Mouse (Mus musculus): Measurements from ENCODE around the gene Olfr855.

Olfr855 gene

DNA sequence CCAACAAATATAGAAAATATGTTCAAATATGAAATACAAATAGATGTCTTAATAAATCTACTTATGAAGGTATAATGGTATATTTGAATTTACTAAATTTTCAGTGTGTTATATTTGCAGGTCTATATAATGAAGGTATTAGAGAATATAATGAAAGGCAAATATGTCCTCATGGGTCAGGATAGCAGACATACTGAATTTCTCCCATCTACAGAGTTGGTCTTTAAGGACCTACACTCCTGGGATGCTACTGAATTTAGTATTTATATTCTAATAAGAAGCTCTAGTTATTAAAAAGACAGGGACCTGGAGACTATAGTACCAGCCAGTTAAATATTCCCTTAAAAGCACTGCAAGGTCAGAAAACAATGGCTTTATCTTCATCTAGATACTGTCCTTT is at the start of gene Olfr855:
Gene Olfr855, plus strand, starts transcription at position 301 of the 400 bp plus-strand sequence.
- DNase-seq (ENCODE audit: low spot score): no peak

DNA sequence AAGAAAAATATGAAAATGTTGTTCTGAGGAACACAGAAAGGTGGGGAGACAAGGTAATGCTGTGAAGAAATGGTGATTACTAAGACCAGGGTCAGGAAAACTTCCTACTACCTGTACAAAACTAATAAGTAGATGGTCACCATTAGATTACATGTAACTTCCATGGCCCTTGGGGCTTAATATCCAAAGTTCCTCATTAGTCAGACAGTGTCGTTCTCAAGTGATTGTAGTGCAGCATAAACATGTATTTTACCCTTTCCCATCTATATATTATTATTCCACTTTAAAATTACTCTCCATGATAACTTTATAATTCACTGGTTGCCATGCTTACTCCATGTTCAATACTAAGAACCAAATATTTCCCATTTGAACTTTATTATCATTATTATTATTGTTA is 41.4 kb upstream of the Olfr855 start, which contains the start of gene Olfr853:
Gene Olfr853, minus strand, starts transcription at position 101 of the 400 bp plus-strand sequence.
- DNase-seq (ENCODE audit: low spot score): no peak

DNA sequence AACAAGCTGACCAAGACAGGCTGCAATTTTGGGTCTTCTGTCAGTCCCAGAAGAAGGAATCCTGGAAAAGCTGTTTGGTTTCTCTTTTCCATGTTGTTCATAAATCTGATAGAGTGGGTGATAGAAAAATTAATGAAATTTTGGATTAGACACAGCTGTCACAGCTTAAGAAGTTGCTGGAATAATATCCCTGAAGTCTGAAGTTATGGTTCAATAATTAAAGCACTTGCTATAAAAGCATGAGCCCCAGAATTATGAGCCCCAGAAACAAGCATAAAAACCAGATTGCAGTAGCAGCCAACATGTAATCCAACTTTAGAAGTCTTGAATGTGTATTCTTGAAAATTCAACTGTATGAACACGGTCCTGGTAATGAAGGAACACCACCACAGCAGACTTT is 15.1 kb upstream of the Olfr855 start, which contains the start of gene Olfr854:
Gene Olfr854, minus strand, starts transcription at position 101 of the 400 bp plus-strand sequence.
- no peak for DNase-seq (ENCODE audit: low spot score)

DNA sequence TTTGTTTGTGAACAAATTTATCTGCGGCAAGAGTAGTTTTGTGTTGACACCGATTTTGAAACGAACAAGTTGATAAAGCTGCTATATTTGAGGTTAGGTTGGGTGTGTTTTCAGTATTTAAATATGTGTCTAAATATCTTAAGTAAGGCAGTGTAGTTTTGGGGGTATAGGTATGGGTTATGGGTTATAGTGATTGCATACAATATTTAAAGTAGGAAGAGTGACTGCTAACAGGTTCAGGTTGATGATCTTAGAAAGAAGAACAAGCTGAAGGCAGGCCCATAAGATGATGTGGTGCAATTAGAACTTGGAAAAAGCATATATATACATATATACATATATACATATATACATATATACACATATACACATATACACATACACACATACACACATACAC is 38.9 kb downstream of the Olfr855 start:
- DNase-seq (ENCODE audit: low spot score): no peak

DNA sequence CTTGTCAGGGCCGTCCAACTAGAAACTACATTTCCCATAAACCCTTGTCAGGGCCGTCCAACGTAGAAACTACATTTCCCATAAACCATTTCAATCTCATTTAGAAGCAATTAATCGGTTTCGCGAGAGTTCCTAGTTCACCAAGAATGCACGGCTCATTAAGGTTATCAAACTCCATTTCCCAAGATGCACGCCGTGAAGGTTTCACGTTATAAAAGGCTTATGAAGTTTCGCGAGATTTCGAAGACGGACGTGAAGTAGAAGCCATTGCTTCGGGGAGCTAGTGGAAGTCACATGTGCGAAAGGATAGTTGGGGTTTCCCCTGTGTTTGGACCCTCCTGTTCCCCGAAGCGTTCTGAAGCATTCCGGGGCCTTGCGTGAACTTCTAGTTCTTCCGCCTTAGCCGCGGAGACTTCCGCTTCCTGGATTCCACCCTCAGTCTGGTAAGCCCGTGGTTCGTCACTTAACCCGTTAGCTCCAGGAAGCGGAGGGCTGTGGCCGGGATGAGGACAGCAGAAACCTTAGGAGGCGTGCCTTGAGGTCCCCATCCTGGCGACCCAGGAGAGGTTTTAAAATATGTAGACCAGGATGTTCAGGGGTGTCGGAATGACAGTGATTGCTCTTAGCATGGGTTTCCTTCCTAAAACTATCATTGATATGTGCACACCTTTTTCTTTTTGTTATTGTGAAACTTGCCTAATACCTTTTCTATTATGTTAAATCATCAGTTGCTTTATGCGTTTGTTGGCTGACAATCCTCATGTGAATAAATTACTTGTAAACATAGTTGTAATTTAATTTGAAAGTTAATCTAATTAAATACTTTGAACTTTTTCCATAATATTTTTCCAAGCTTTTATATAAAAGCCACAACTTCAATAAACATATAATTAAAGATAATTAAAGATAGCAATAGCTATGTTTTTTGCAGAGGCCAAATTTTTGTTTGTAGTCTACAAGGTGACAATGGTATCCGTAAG is 39.7 kb downstream of the Olfr855 start, which contains the start of gene Zfp317:
Gene Zfp317, plus strand, starts transcription at position 260 of the 980 bp plus-strand sequence.
- peak; percentile 97 for DNase-seq (ENCODE audit: low spot score)

DNA sequence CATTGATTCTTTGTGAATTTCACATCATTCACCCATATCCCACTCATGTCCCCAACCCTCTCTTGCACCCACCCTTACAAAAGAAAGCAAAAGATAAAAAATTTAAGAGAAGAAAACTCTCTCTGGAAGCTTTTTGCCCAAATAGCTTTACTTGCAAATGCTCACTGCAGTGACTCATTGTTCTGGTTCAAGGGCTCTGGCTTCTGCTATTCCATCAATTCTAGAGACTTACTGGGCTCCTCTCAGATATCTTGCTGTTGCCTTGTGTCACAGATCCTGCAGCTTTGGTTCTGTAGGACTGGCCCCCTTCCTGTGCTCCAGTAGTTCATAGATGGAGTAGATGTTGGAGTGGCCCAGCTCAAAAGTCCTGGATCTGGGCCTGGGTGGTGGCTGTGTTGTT is 47.2 kb downstream of the Olfr855 start:
- DNase-seq (ENCODE audit: low spot score): no peak
